Mouse (Mus musculus) limb, embryonic 14.5 days (tissue): ENCODE data around the gene Nup107. TPM values are rescaled to one million over a fixed set of nuclear protein-coding genes. Genes with fewer than 3 reads are reported as not detected.
"Not testable (repeated sequence)": the region's sequence is repeated elsewhere in the genome, so short reads cannot be mapped to it uniquely, and the experiment has no call there.

Source experiments
- ATAC-seq: fragments of 200-750 bp; cut with Nextera tagmentation; 2 replicates; pipeline ENCODE4 v1.8.0; 2017; ENCODE audit warnings: low read depth, moderate number of reproducible peaks, moderate TSS enrichment; ENCODE audit not compliant: low FRiP score
- DNase-seq: peaks from one replicate; pipeline ENCODE4 v3.0.0-alpha.2; 2015; ENCODE audit warnings: low spot score
- H3K27ac ChIP-seq: fragments of 300-500 bp; sonication (generic); replicated peaks from 2 replicates; pipeline ENCODE4 v1.5.1; 2014; ENCODE audit warnings: low read depth, mild to moderate bottlenecking, low read length, moderate library complexity, mixed read lengths
- H3K27me3 ChIP-seq: fragments of 300-500 bp; sonication (generic); 2 replicates; pipeline ENCODE4 v1.6.1; 2014; ENCODE audit warnings: low read length, mixed read lengths; ENCODE audit not compliant: control insufficient read depth, insufficient read depth
- H3K36me3 ChIP-seq: fragments of 300-500 bp; sonication (generic); 2 replicates; pipeline ENCODE4 v1.6.1; 2014; ENCODE audit warnings: mild to moderate bottlenecking, low read length, moderate library complexity, mixed read lengths; ENCODE audit not compliant: control insufficient read depth, insufficient read depth
- H3K4me1 ChIP-seq: fragments of 300-500 bp; sonication (generic); 2 replicates; pipeline ENCODE4 v1.6.1; 2014; ENCODE audit warnings: antibody characterized with exemption, low read length, mixed read lengths; ENCODE audit not compliant: control insufficient read depth, insufficient read depth
- H3K4me2 ChIP-seq: fragments of 300-500 bp; sonication (generic); replicated peaks from 2 replicates; pipeline ENCODE4 v1.6.1; 2014; ENCODE audit warnings: low read depth, mild to moderate bottlenecking, low read length, moderate library complexity; ENCODE audit not compliant: severe bottlenecking
- H3K4me3 ChIP-seq: fragments of 300-500 bp; sonication (generic); replicated peaks from 2 replicates; pipeline ENCODE4 v1.5.1; 2014; ENCODE audit warnings: low read length
- H3K9ac ChIP-seq: fragments of 300-500 bp; sonication (generic); 2 replicates; pipeline ENCODE4 v1.6.1; 2014; ENCODE audit warnings: mild to moderate bottlenecking, low read depth, low read length, moderate library complexity; ENCODE audit not compliant: severe bottlenecking
- H3K9me3 ChIP-seq: fragments of 300-500 bp; sonication (generic); 2 replicates; pipeline ENCODE4 v1.6.1; 2016; ENCODE audit warnings: low read length; ENCODE audit not compliant: control insufficient read depth
- POLR2A ChIP-seq: fragments of 200-500 bp; IDR thresholded peaks from 2 replicates; pipeline ENCODE4 v1.8.0; 2012; ENCODE audit warnings: inconsistent platforms, mild to moderate bottlenecking, moderate library complexity, borderline replicate concordance; ENCODE audit not compliant: insufficient read depth, insufficient read length; ENCODE audit errors: extremely low read depth
- WGBS: fragments of 180-500 bp; shearing (Covaris S2); extraction: QIAGEN DNeasy Blood & Tissue Kit; methylation state at CpG from one replicate; pipeline ENCODE4 v1.1.7; 2014; 5-methylcytosine and 5-hydroxymethylcytosine counted together
- polyA plus RNA-seq, 2 experiments: library from polyadenylated mRNA; depleted of rRNA in 1 of 2; stranded (reverse) in 1 of 2; unstranded in 1 of 2; fragments of >200 nt; fragmentation: Nextera tagmentation in 1 of 2; extraction: Ambion mirVana in 1 of 2; gene quantifications; 2 replicates each; pipeline versions ENCODE4 v1.2.1 to v1.2.3; 2012 to 2014

The Nup107 gene
- polyA plus RNA-seq, 2 experiments, result 53.4 to 61.2 TPM

GRCm38 (mm10) chr10:117738928-117739647 lies 53.4 kb downstream of the Nup107 start:
- 93% methylated on average over 15 of the region's 15 CpGs for WGBS
- no peak overlapping the region for H3K4me2 ChIP-seq
- no peak overlapping the region for H3K4me3 ChIP-seq
- ATAC-seq (no peak), DNase-seq (no peak)
- no peak overlapping the region for H3K27ac ChIP-seq
- H3K9ac ChIP-seq, result no peak overlapping the region
- H3K36me3 ChIP-seq, result peaks cover 44% of the 10 kb centered on the region
- no peak for TF ChIP-seq POLR2A
- H3K4me1 ChIP-seq, result peaks cover 8% of the 10 kb centered on the region; the same call in 1 of the 2 replicates
- H3K27me3 ChIP-seq, result no peaks in the 10 kb centered on the region
- H3K9me3 ChIP-seq, result no peaks in the 10 kb centered on the region

- Histone ChIP-seq H3K36me3 (peaks cover 44% of the 10 kb centered on the region), H3K9ac (no peak overlapping the region), H3K4me2 (no peak overlapping the region), H3K4me3 (no peak overlapping the region), H3K4me1 (peaks cover 4% of the 10 kb centered on the region; the same call in 1 of the 2 replicates), H3K27me3 (no peaks in the 10 kb centered on the region), H3K27ac (no peak overlapping the region), H3K9me3 (no peaks in the 10 kb centered on the region)
- DNase-seq, result no peak
- TF ChIP-seq POLR2A, result no peak
- WGBS, result 88% methylated on average over 13 of the region's 13 CpGs
- ATAC-seq, result no peak
Measured at GRCm38 (mm10) chr10:117738140-117738921, 54.2 kb downstream of the Nup107 start.

GRCm38 (mm10) chr10:117737498-117737897 lies 55.0 kb downstream of the Nup107 start:
- peaks cover 50% of the 10 kb centered on the region for H3K36me3 ChIP-seq
- H3K27me3 ChIP-seq, H3K9ac ChIP-seq, H3K9me3 ChIP-seq, ATAC-seq, H3K4me2 ChIP-seq, DNase-seq, H3K4me1 ChIP-seq, H3K27ac ChIP-seq, H3K4me3 ChIP-seq: not testable (repeated sequence)
- 94% methylated on average over 8 of the region's 8 CpGs for WGBS

GRCm38 (mm10) chr10:117737075-117737474 lies 55.4 kb downstream of the Nup107 start:
- no peak for TF ChIP-seq POLR2A
- H3K36me3 ChIP-seq, result peaks cover 51% of the 10 kb centered on the region
- DNase-seq (no peak), ATAC-seq (no peak)
- H3K9me3 ChIP-seq, result no peaks in the 10 kb centered on the region
- H3K27me3 ChIP-seq, result no peaks in the 10 kb centered on the region
- 87% methylated on average over 4 of the region's 4 CpGs for WGBS
- no peak overlapping the region for H3K27ac ChIP-seq
- H3K9ac ChIP-seq, result no peak overlapping the region
- no peak overlapping the region for H3K4me2 ChIP-seq
- H3K4me3 ChIP-seq, result no peak overlapping the region
- peaks cover 4% of the 10 kb centered on the region; the same call in 1 of the 2 replicates for H3K4me1 ChIP-seq

GRCm38 (mm10) chr10:117736573-117736972 lies 55.9 kb downstream of the Nup107 start:
- Histone ChIP-seq H3K36me3 (peaks cover 51% of the 10 kb centered on the region), H3K27me3 (no peaks in the 10 kb centered on the region), H3K27ac (no peak overlapping the region), H3K9ac (no peak overlapping the region), H3K4me2 (no peak overlapping the region), H3K9me3 (no peaks in the 10 kb centered on the region), H3K4me3 (no peak overlapping the region), H3K4me1 (peaks cover 4% of the 10 kb centered on the region; the same call in 1 of the 2 replicates)
- WGBS, result 89% methylated on average over 5 of the region's 5 CpGs
- ATAC-seq, result no peak
- no peak for TF ChIP-seq POLR2A
- DNase-seq, result no peak

GRCm38 (mm10) chr10:117735396-117735795 lies 57.1 kb downstream of the Nup107 start:
- not testable (repeated sequence) for H3K27me3 ChIP-seq, H3K4me1 ChIP-seq, ATAC-seq, H3K4me3 ChIP-seq, H3K4me2 ChIP-seq, H3K9me3 ChIP-seq, H3K9ac ChIP-seq, H3K27ac ChIP-seq, DNase-seq
- peaks cover 49% of the 10 kb centered on the region for H3K36me3 ChIP-seq
- WGBS, result 89% methylated on average over 11 of the region's 12 CpGs

- not testable (repeated sequence) for H3K4me1 ChIP-seq, H3K4me3 ChIP-seq, H3K27ac ChIP-seq, DNase-seq, ATAC-seq, H3K9me3 ChIP-seq, H3K27me3 ChIP-seq, H3K4me2 ChIP-seq, H3K9ac ChIP-seq
- peaks cover 38% of the 10 kb centered on the region for H3K36me3 ChIP-seq
- WGBS, result 88% methylated on average over 9 of the region's 10 CpGs
Measured at GRCm38 (mm10) chr10:117734104-117734852, 58.2 kb downstream of the Nup107 start.
